Mouse (Mus musculus) forebrain, embryonic 11.5 days (tissue): ENCODE measurements at regions not wholly inside any gene's neighbourhood (a gene's known extent, or its start where the extent isn't known, plus 50 kb on each side); places are given as distances from the start of the nearest gene placed in this dataset.

ENCODE experiments used
- ATAC-seq: fragments of 200-750 bp; cut with Nextera tagmentation; replicated peaks from 2 replicates; pipeline ENCODE4 v1.8.0; 2017; ENCODE audit warnings: moderate TSS enrichment; ENCODE audit not compliant: low FRiP score
- DNase-seq: peaks from one replicate; pipeline ENCODE4 v3.0.0-alpha.2; 2017; ENCODE audit warnings: low spot score
- H3K27ac ChIP-seq: fragments of 300-500 bp; sonication (generic); 2 replicates; pipeline ENCODE4 v1.5.1; 2014; ENCODE audit warnings: low read depth, low read length
- H3K27me3 ChIP-seq: fragments of 300-500 bp; sonication (generic); 2 replicates; pipeline ENCODE4 v1.6.1; 2014; ENCODE audit warnings: mild to moderate bottlenecking, low read length, mixed read lengths; ENCODE audit not compliant: control insufficient read depth, insufficient read depth
- H3K36me3 ChIP-seq: fragments of 300-500 bp; sonication (generic); 2 replicates; pipeline ENCODE4 v1.6.1; 2014; ENCODE audit warnings: mild to moderate bottlenecking, low read length, moderate library complexity, mixed read lengths; ENCODE audit not compliant: control insufficient read depth, insufficient read depth
- H3K4me1 ChIP-seq: fragments of 300-500 bp; sonication (generic); replicated peaks from 2 replicates; pipeline ENCODE4 v1.6.1; 2014; ENCODE audit warnings: low read length, mixed read lengths; ENCODE audit not compliant: control insufficient read depth, insufficient read depth
- H3K4me2 ChIP-seq: fragments of 300-500 bp; sonication (generic); 2 replicates; pipeline ENCODE4 v1.6.1; 2014; ENCODE audit warnings: low read depth, mild to moderate bottlenecking, low read length, moderate library complexity, mixed read lengths; ENCODE audit not compliant: severe bottlenecking
- H3K4me3 ChIP-seq: fragments of 300-500 bp; sonication (generic); 2 replicates; pipeline ENCODE4 v1.5.1; 2014; ENCODE audit warnings: low read depth, low read length
- H3K9ac ChIP-seq: fragments of 300-500 bp; sonication (generic); 2 replicates; pipeline ENCODE4 v1.6.1; 2014; ENCODE audit warnings: low read length
- H3K9me3 ChIP-seq: fragments of 300-500 bp; sonication (generic); 2 replicates; pipeline ENCODE4 v1.6.1; 2016; ENCODE audit warnings: low read length, mixed read lengths; ENCODE audit not compliant: control insufficient read depth
- WGBS: fragments of 180-500 bp; shearing (Covaris S2); extraction: QIAGEN DNeasy Blood & Tissue Kit; methylation state at CpG from one replicate; pipeline ENCODE4 v1.1.7; 2014; 5-methylcytosine and 5-hydroxymethylcytosine counted together

- Histone ChIP-seq H3K4me1 (no peaks in the 10 kb centered on the region), H3K27me3 (no peaks in the 10 kb centered on the region), H3K36me3 (no peaks in the 10 kb centered on the region), H3K4me2 (no peak overlapping the region), H3K9ac (no peak overlapping the region), H3K9me3 (no peaks in the 10 kb centered on the region), H3K4me3 (no peak overlapping the region), H3K27ac (no peak overlapping the region)
- no peak for DNase-seq
- ATAC-seq: no peak
- 87% methylated on average over 5 of the region's 5 CpGs for WGBS
These were observed 64.0 kb upstream of the Map1b start for GRCm38 (mm10) chr13:99580296-99580695.

DNA sequence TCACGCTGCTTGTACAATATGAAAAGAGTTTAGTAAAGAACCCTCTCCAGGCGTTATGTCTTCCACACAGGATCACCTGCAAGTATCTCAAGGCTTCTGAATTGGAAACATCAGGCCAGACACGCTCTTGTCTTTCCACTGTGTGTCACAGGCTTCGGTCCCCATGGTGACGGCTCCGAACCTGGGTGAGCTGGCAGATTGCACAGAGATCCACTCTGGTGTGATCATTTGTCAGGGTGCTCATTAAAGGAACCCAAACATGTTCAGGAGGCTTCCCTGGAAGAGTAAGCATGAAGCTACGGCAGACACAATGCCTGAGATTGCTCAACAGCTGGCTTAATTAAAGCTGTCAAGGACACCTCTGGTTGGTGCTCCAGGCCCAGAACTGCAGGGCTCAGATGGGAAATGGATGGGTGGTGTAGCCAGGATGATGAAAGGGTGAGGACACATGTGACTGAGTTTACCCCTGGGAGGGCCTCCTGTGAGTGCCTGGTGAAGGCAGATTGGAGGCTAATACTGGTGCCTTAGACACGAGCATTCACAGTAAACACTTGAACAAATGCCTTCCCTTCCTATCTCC is 63.3 kb upstream of the Map1b start:
- no peak overlapping the region for H3K9ac ChIP-seq
- no peaks in the 10 kb centered on the region for H3K36me3 ChIP-seq
- no peak overlapping the region for H3K27ac ChIP-seq
- no peak for DNase-seq
- H3K4me1 ChIP-seq: no peaks in the 10 kb centered on the region
- no peak overlapping the region for H3K4me2 ChIP-seq
- H3K27me3 ChIP-seq: no peaks in the 10 kb centered on the region
- no peak overlapping the region for H3K4me3 ChIP-seq
- H3K9me3 ChIP-seq: no peaks in the 10 kb centered on the region
- 82% methylated on average over 8 of the region's 8 CpGs for WGBS
- no peak for ATAC-seq

- ATAC-seq (no peak), DNase-seq (no peak)
- no peaks in the 10 kb centered on the region for H3K27me3 ChIP-seq
- H3K4me3 ChIP-seq: no peak overlapping the region
- no peaks in the 10 kb centered on the region for H3K36me3 ChIP-seq
- no peaks in the 10 kb centered on the region for H3K9me3 ChIP-seq
- H3K27ac ChIP-seq: no peak overlapping the region
- WGBS: 86% methylated on average over 4 of the region's 4 CpGs
- H3K4me2 ChIP-seq: no peak overlapping the region
- H3K4me1 ChIP-seq: no peaks in the 10 kb centered on the region
- no peak overlapping the region for H3K9ac ChIP-seq
These were observed 61.3 kb upstream of the Map1b start for GRCm38 (mm10) chr13:99577686-99578085.

DNA sequence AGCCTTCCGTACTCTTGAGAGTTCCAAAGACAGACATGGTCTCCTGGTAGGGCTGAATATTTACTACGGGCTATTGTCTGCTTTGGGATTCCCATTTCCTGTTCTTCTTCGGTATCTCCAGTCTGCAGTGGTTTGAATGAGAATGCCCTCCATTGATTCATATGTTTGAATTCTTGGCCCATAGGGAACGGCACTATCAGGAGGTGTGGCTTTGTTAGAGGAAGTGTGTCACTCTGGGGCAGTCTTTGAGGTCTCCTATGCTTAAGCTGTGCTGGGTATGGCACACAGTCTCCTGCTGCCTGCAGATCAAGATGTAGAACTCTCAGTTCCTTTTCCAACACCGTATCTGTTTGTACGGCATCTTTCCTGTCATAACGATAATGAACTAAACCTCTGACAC is 56.7 kb upstream of the Map1b start:
- H3K9me3 ChIP-seq: no peaks in the 10 kb centered on the region
- no peak overlapping the region for H3K4me3 ChIP-seq
- DNase-seq: no peak
- no peaks in the 10 kb centered on the region for H3K4me1 ChIP-seq
- WGBS: 90% methylated on average over 7 of the region's 7 CpGs
- ATAC-seq: no peak
- H3K4me2 ChIP-seq: no peak overlapping the region
- H3K9ac ChIP-seq: no peak overlapping the region
- H3K36me3 ChIP-seq: no peaks in the 10 kb centered on the region
- H3K27ac ChIP-seq: no peak overlapping the region
- no peaks in the 10 kb centered on the region for H3K27me3 ChIP-seq

DNA sequence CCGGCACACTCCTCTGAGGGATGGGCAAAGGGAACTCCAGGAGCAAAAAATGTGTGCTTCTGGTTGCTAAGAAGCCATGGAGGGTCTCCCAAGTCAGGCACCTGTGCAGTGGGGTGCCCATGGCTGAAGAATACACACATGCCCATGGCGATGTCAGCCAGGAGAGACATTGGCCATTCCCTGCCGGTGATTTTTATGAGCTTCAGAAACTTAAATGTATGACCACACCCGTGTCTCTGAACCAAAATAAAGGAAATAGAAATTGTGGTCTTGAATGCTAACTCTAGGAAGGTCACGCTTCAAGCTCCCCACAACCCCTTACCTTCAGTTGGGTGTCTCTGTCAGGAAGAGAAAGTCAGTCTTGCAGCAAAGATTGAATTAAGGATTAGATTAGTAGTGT is 56.0 kb upstream of the Map1b start:
- no peak overlapping the region for H3K27ac ChIP-seq
- no peaks in the 10 kb centered on the region for H3K36me3 ChIP-seq
- no peak overlapping the region for H3K4me2 ChIP-seq
- no peak overlapping the region for H3K9ac ChIP-seq
- H3K9me3 ChIP-seq: no peaks in the 10 kb centered on the region
- WGBS: 89% methylated on average over 5 of the region's 5 CpGs
- DNase-seq: no peak
- no peak for ATAC-seq
- H3K4me1 ChIP-seq: no peaks in the 10 kb centered on the region
- no peaks in the 10 kb centered on the region for H3K27me3 ChIP-seq
- H3K4me3 ChIP-seq: no peak overlapping the region
